Mouse (Mus musculus) lung, postnatal 0 days (tissue): ENCODE data around the gene Enpp3. TPM values are rescaled to one million over a fixed set of nuclear protein-coding genes. Genes with fewer than 3 reads are reported as not detected.

ENCODE experiments used
- ATAC-seq: fragments of 200-750 bp; cut with Nextera tagmentation; 2 replicates; pipeline ENCODE4 v1.8.0; 2017; ENCODE audit warnings: moderate library complexity
- DNase-seq: peaks from one replicate; pipeline ENCODE4 v3.0.0-alpha.2; 2016; ENCODE audit warnings: low spot score
- H3K27ac ChIP-seq: fragments of 300-500 bp; sonication (generic); 2 replicates; pipeline ENCODE4 v1.5.1; 2014; ENCODE audit warnings: antibody characterized with exemption, mild to moderate bottlenecking, low read length, mixed read lengths
- H3K27me3 ChIP-seq: fragments of 300-500 bp; sonication (generic); replicated peaks from 2 replicates; pipeline ENCODE4 v1.6.1; 2014; ENCODE audit warnings: low read length, mixed read lengths; ENCODE audit not compliant: insufficient read depth
- H3K36me3 ChIP-seq: fragments of 300-500 bp; sonication (generic); 2 replicates; pipeline ENCODE4 v1.6.1; 2014; ENCODE audit warnings: low read length, mixed read lengths; ENCODE audit not compliant: insufficient read depth
- H3K4me1 ChIP-seq: fragments of 300-500 bp; sonication (generic); 2 replicates; pipeline ENCODE4 v1.6.1; 2014; ENCODE audit warnings: antibody characterized with exemption, low read depth, low read length, mixed read lengths; ENCODE audit not compliant: insufficient read depth
- H3K4me2 ChIP-seq: fragments of 300-500 bp; sonication (generic); replicated peaks from 2 replicates; pipeline ENCODE4 v1.6.1; 2014; ENCODE audit warnings: low read depth, mild to moderate bottlenecking, low read length, moderate library complexity, mixed read lengths
- H3K4me3 ChIP-seq: fragments of 300-500 bp; sonication (generic); 2 replicates; pipeline ENCODE4 v1.5.1; 2014; ENCODE audit warnings: low read depth, low read length
- H3K9ac ChIP-seq: fragments of 300-500 bp; sonication (generic); replicated peaks from 2 replicates; pipeline ENCODE4 v1.6.1; 2014; ENCODE audit warnings: low read depth, mild to moderate bottlenecking
- H3K9me3 ChIP-seq: fragments of 300-500 bp; sonication (generic); 2 replicates; pipeline ENCODE4 v1.6.1; 2016; ENCODE audit warnings: low read length, mixed read lengths
- CTCF ChIP-seq: IDR thresholded peaks from 2 replicates; pipeline ENCODE4 v1.5.1; 2016; ENCODE audit warnings: antibody characterized with exemption, mild to moderate bottlenecking
- EP300 ChIP-seq: IDR thresholded peaks from 2 replicates; pipeline ENCODE4 v1.6.1; 2016; ENCODE audit warnings: antibody characterized with exemption, mild to moderate bottlenecking, control low read depth
- WGBS: fragments of 180-500 bp; shearing (Covaris S2); extraction: QIAGEN DNeasy Blood & Tissue Kit; methylation state at CpG from one replicate; pipeline ENCODE4 v1.1.7; 2014; 5-methylcytosine and 5-hydroxymethylcytosine counted together
- polyA plus RNA-seq: library from polyadenylated mRNA; unstranded; fragments of >200 nt; fragmentation: Nextera tagmentation; extraction: Ambion mirVana; gene quantifications from 2 replicates; pipeline ENCODE4 v1.2.1, GENCODE M21; 2015

Gene Enpp3
- polyA plus RNA-seq, 1 experiment from 2014 or later = 1.2 TPM

- H3K9ac ChIP-seq = no peak overlapping the region
- TF ChIP-seq CTCF = no peak
- no peak for TF ChIP-seq EP300
- WGBS = 83% methylated on average over 7 of the region's 7 CpGs
- H3K27me3 ChIP-seq = no peaks in the 10 kb centered on the region
- ATAC-seq (no peak), DNase-seq (no peak)
- H3K4me2 ChIP-seq = no peak overlapping the region
- H3K4me3 ChIP-seq = no peak overlapping the region
- H3K9me3 ChIP-seq = no peaks in the 10 kb centered on the region
- no peaks in the 10 kb centered on the region for H3K36me3 ChIP-seq
- H3K4me1 ChIP-seq = no peaks in the 10 kb centered on the region
- H3K27ac ChIP-seq = no peak overlapping the region
Measured at GRCm38 (mm10) chr10:24792756-24793155, 49.9 kb downstream of the Enpp3 start.

- TF ChIP-seq EP300 (no peak), CTCF (peak; percentile 76)
- H3K4me2 ChIP-seq = no peak overlapping the region
- DNase-seq = peak; percentile 42
- H3K36me3 ChIP-seq = no peaks in the 10 kb centered on the region
- 74% methylated on average over 11 of the region's 11 CpGs for WGBS
- no peaks in the 10 kb centered on the region for H3K27me3 ChIP-seq
- no peaks in the 10 kb centered on the region for H3K4me1 ChIP-seq
- H3K9me3 ChIP-seq = no peaks in the 10 kb centered on the region
- H3K9ac ChIP-seq = no peak overlapping the region
- no peak overlapping the region for H3K27ac ChIP-seq
- no peak for ATAC-seq
- no peak overlapping the region for H3K4me3 ChIP-seq
Measured at GRCm38 (mm10) chr10:24789747-24790545, 52.7 kb downstream of the Enpp3 start.

- H3K4me3 ChIP-seq = no peak overlapping the region
- TF ChIP-seq EP300 (no peak), CTCF (no peak)
- no peaks in the 10 kb centered on the region for H3K27me3 ChIP-seq
- WGBS = 83% methylated on average over 4 of the region's 4 CpGs
- no peak for DNase-seq
- H3K4me1 ChIP-seq = no peaks in the 10 kb centered on the region
- H3K9ac ChIP-seq = no peak overlapping the region
- ATAC-seq = no peak
- no peak overlapping the region for H3K27ac ChIP-seq
- no peaks in the 10 kb centered on the region for H3K9me3 ChIP-seq
- H3K36me3 ChIP-seq = no peaks in the 10 kb centered on the region
- no peak overlapping the region for H3K4me2 ChIP-seq
Measured at GRCm38 (mm10) chr10:24785345-24785744, 57.3 kb downstream of the Enpp3 start.

- H3K27me3 ChIP-seq = no peaks in the 10 kb centered on the region
- no peak overlapping the region for H3K9ac ChIP-seq
- no peak overlapping the region for H3K4me2 ChIP-seq
- TF ChIP-seq CTCF = no peak
- ATAC-seq (no peak), DNase-seq (no peak)
- H3K4me3 ChIP-seq = no peak overlapping the region
- no peak overlapping the region for H3K27ac ChIP-seq
- no peaks in the 10 kb centered on the region for H3K9me3 ChIP-seq
- no peaks in the 10 kb centered on the region for H3K4me1 ChIP-seq
- H3K36me3 ChIP-seq = no peaks in the 10 kb centered on the region
- WGBS = 97% methylated on average over 9 of the region's 9 CpGs
Measured at GRCm38 (mm10) chr10:24784624-24785276, 57.9 kb downstream of the Enpp3 start.

GRCm38 (mm10) chr10:24783946-24784345 is 58.7 kb downstream of the Enpp3 start:
- no peaks in the 10 kb centered on the region for H3K9me3 ChIP-seq
- WGBS = 84% methylated on average over 3 of the region's 3 CpGs

GRCm38 (mm10) chr10:24778643-24779020 is 64.0 kb downstream of the Enpp3 start:
- Histone ChIP-seq H3K9ac (no peak overlapping the region), H3K27me3 (no peaks in the 10 kb centered on the region), H3K36me3 (no peaks in the 10 kb centered on the region), H3K27ac (no peak overlapping the region), H3K4me3 (no peak overlapping the region), H3K9me3 (no peaks in the 10 kb centered on the region), H3K4me2 (peak overlapping the region; percentile 20; the same call in 1 of the 2 replicates), H3K4me1 (no peaks in the 10 kb centered on the region)
- TF ChIP-seq CTCF (no peak), EP300 (no peak)
- WGBS = 72% methylated on average over 11 of the region's 11 CpGs
- ATAC-seq = no peak
- no peak for DNase-seq

More at GRCm38 (mm10) chr10:24783946-24784345, 58.7 kb downstream of the Enpp3 start:
- TF ChIP-seq EP300 (no peak), CTCF (no peak)
- Histone ChIP-seq H3K4me2 (no peak overlapping the region), H3K4me3 (no peak overlapping the region), H3K9ac (no peak overlapping the region), H3K4me1 (no peaks in the 10 kb centered on the region), H3K27ac (no peak overlapping the region), H3K36me3 (no peaks in the 10 kb centered on the region), H3K27me3 (no peaks in the 10 kb centered on the region)
- DNase-seq (no peak), ATAC-seq (no peak)
